Mouse (Mus musculus): ENCODE data around the gene Scrn1. TPM values are rescaled to one million over a fixed set of nuclear protein-coding genes. Genes with fewer than 3 reads are reported as not detected.

Scrn1 gene
- polyA plus RNA-seq (2016; fragmentation: Nextera tagmentation; extraction: Ambion mirVana): 79.3 and 89.4 TPM in 2 replicates

- peak within 1 kb of the TSS; percentile 50 for H3K4me3 ChIP-seq
- no peaks in the 10 kb centered on the region for H3K27me3 ChIP-seq
- ATAC-seq (ENCODE audit: low FRiP score): peak; percentile 88
- H3K36me3 ChIP-seq: no peaks in the 10 kb centered on the region
- peak within 1 kb of the TSS; percentile 64 for H3K4me2 ChIP-seq (replicated peaks)
- no peaks in the 10 kb centered on the region for H3K9me3 ChIP-seq (replicated peaks)
- H3K4me1 ChIP-seq: peaks cover 65% of the 10 kb centered on the region
- under 1% methylated on average over 60 of the region's 60 CpGs for WGBS
- peak within 1 kb of the TSS; percentile 92 for H3K27ac ChIP-seq
- H3K9ac ChIP-seq: peak within 1 kb of the TSS; percentile 73
Measured at GRCm38 (mm10) chr6:54565665-54566545, at the start of gene Scrn1. Scrn1 (minus strand) TSS chr6:54566489.

GRCm38 (mm10) chr6:54606241-54606640 is 40.0 kb upstream of the Scrn1 start:
- no peak overlapping the region for H3K9ac ChIP-seq
- no peak for ATAC-seq (ENCODE audit: low FRiP score)
- H3K27me3 ChIP-seq: no peaks in the 10 kb centered on the region
- no peaks in the 10 kb centered on the region for H3K4me1 ChIP-seq
- H3K4me2 ChIP-seq (replicated peaks): no peak overlapping the region
- WGBS: 62% methylated on average over 4 of the region's 4 CpGs
- peaks cover 10% of the 10 kb centered on the region; the same call in 1 of the 2 replicates for H3K36me3 ChIP-seq
- H3K27ac ChIP-seq: no peak overlapping the region
- 0 out of 2 replicates have a peak, but pooled peaks cover 3% of the 10 kb centered on the region for H3K9me3 ChIP-seq (replicated peaks)
- H3K4me3 ChIP-seq: no peak overlapping the region

- no peak overlapping the region for H3K4me2 ChIP-seq (replicated peaks)
- H3K9ac ChIP-seq: no peak overlapping the region
- 97% methylated on average over 1 of the region's 1 CpGs for WGBS
- no peak overlapping the region for H3K27ac ChIP-seq
- no peak for ATAC-seq (ENCODE audit: low FRiP score)
- H3K4me1 ChIP-seq: no peaks in the 10 kb centered on the region
- no peak overlapping the region for H3K4me3 ChIP-seq
- no peaks in the 10 kb centered on the region for H3K27me3 ChIP-seq
- H3K36me3 ChIP-seq: 0 out of 2 replicates have a peak, but pooled peaks cover 6% of the 10 kb centered on the region
- H3K9me3 ChIP-seq (replicated peaks): 0 out of 2 replicates have a peak, but pooled peaks cover 3% of the 10 kb centered on the region
Measured at GRCm38 (mm10) chr6:54604001-54604715, 37.9 kb upstream of the Scrn1 start.

GRCm38 (mm10) chr6:54602891-54603290 is 36.6 kb upstream of the Scrn1 start:
- WGBS: 95% methylated on average over 2 of the region's 2 CpGs
- Histone ChIP-seq H3K27me3 (no peaks in the 10 kb centered on the region), H3K9me3 (replicated peaks) (no peaks in the 10 kb centered on the region), H3K4me1 (no peaks in the 10 kb centered on the region), H3K27ac (no peak overlapping the region), H3K9ac (no peak overlapping the region), H3K4me3 (no peak overlapping the region), H3K36me3 (0 out of 2 replicates have a peak, but pooled peaks cover 3% of the 10 kb centered on the region), H3K4me2 (replicated peaks) (no peak overlapping the region)
- no peak for ATAC-seq (ENCODE audit: low FRiP score)

GRCm38 (mm10) chr6:54600681-54601347 is 34.5 kb upstream of the Scrn1 start:
- H3K4me3 ChIP-seq: no peak overlapping the region
- ATAC-seq (ENCODE audit: low FRiP score): no peak
- no peak overlapping the region for H3K9ac ChIP-seq
- no peaks in the 10 kb centered on the region for H3K27me3 ChIP-seq
- H3K4me2 ChIP-seq (replicated peaks): no peak overlapping the region
- no peaks in the 10 kb centered on the region for H3K9me3 ChIP-seq (replicated peaks)
- WGBS: 87% methylated on average over 5 of the region's 5 CpGs
- 0 out of 2 replicates have a peak, but pooled peaks cover 3% of the 10 kb centered on the region for H3K36me3 ChIP-seq
- peaks cover 15% of the 10 kb centered on the region for H3K4me1 ChIP-seq
- H3K27ac ChIP-seq: no peak overlapping the region

- no peak overlapping the region for H3K27ac ChIP-seq
- H3K36me3 ChIP-seq: no peaks in the 10 kb centered on the region
- H3K27me3 ChIP-seq: no peaks in the 10 kb centered on the region
- peaks cover 20% of the 10 kb centered on the region for H3K4me1 ChIP-seq
- no peak for ATAC-seq (ENCODE audit: low FRiP score)
- no peak overlapping the region for H3K4me3 ChIP-seq
- H3K9ac ChIP-seq: no peak overlapping the region
- H3K4me2 ChIP-seq (replicated peaks): no peak overlapping the region
- WGBS: 90% methylated on average over 3 of the region's 3 CpGs
- no peaks in the 10 kb centered on the region for H3K9me3 ChIP-seq (replicated peaks)
Measured at GRCm38 (mm10) chr6:54597711-54598110, 31.4 kb upstream of the Scrn1 start.

- no peak within 1 kb of the TSS for H3K27ac ChIP-seq
- peak within 1 kb of the TSS; percentile 92 for H3K4me3 ChIP-seq
- peak within 1 kb of the TSS; percentile 74 for H3K4me2 ChIP-seq (replicated peaks)
- 0 out of 2 replicates have a peak within 1 kb of the TSS, but pooled peaks have one; percentile 25 for H3K9ac ChIP-seq
- H3K4me1 ChIP-seq: peaks cover 23% of the 10 kb centered on the region
- H3K36me3 ChIP-seq: no peaks in the 10 kb centered on the region
- no peaks in the 10 kb centered on the region for H3K9me3 ChIP-seq (replicated peaks)
- WGBS: 77% methylated on average over 4 of the region's 4 CpGs
- no peaks in the 10 kb centered on the region for H3K27me3 ChIP-seq
- no peak for ATAC-seq (ENCODE audit: low FRiP score)
Measured at GRCm38 (mm10) chr6:54597208-54597607, 30.9 kb upstream of the Scrn1 start, which contains the start of gene Fkbp14. Fkbp14 (minus strand) TSS chr6:54597308.

- under 1% methylated on average over 43 of the region's 48 CpGs for WGBS
- Histone ChIP-seq H3K36me3 (no peaks in the 10 kb centered on the region), H3K4me2 (replicated peaks) (peak overlapping the region; percentile 74), H3K9me3 (replicated peaks) (no peaks in the 10 kb centered on the region), H3K27me3 (no peaks in the 10 kb centered on the region), H3K4me1 (peaks cover 33% of the 10 kb centered on the region), H3K27ac (peak overlapping the region; percentile 86), H3K9ac (peak overlapping the region; percentile 90), H3K4me3 (peak overlapping the region; percentile 92)
- no peak; the same call in 1 of the 2 replicates for ATAC-seq (ENCODE audit: low FRiP score)
Measured at GRCm38 (mm10) chr6:54595330-54595878, 29.1 kb upstream of the Scrn1 start.

- Histone ChIP-seq H3K27me3 (no peaks in the 10 kb centered on the region), H3K4me3 (peak within 1 kb of the TSS; percentile 92), H3K9me3 (replicated peaks) (no peaks in the 10 kb centered on the region), H3K4me1 (peaks cover 33% of the 10 kb centered on the region), H3K4me2 (replicated peaks) (peak within 1 kb of the TSS; percentile 74), H3K9ac (peak within 1 kb of the TSS; percentile 90), H3K27ac (peak within 1 kb of the TSS; percentile 86), H3K36me3 (no peaks in the 10 kb centered on the region)
- ATAC-seq (ENCODE audit: low FRiP score): peak; percentile 93
- under 1% methylated on average over 46 of the region's 49 CpGs for WGBS
Measured at GRCm38 (mm10) chr6:54594469-54595329, 28.4 kb upstream of the Scrn1 start, which contains the start of gene Plekha8. Plekha8 (plus strand) TSS chr6:54595111.

GRCm38 (mm10) chr6:54593766-54594468 is 27.6 kb upstream of the Scrn1 start:
- ATAC-seq (ENCODE audit: low FRiP score): no peak
- 63% methylated on average over 8 of the region's 8 CpGs for WGBS
- Histone ChIP-seq H3K4me2 (replicated peaks) (peak overlapping the region; percentile 74), H3K9ac (peak overlapping the region; percentile 68; the same call in 1 of the 2 replicates), H3K27me3 (no peaks in the 10 kb centered on the region), H3K4me3 (peak overlapping the region; percentile 54), H3K27ac (no peak overlapping the region), H3K36me3 (no peaks in the 10 kb centered on the region), H3K4me1 (peaks cover 33% of the 10 kb centered on the region), H3K9me3 (replicated peaks) (no peaks in the 10 kb centered on the region)
